Mouse (Mus musculus) thymus, postnatal 4 days (tissue): ENCODE data around the gene Cel.

Experiments used
- DNase-seq: peaks from one replicate; pipeline ENCODE4 v3.0.0; 2021

Cel gene

GRCm38 (mm10) chr2:28583651-28584050, 20.4 kb upstream of the Cel start, which contains the start of gene Gtf3c5:
Gene Gtf3c5, minus strand, starts transcription at chr2:28583751.
- DNase-seq, result no peak

- peak; percentile 93 for DNase-seq
Observed at GRCm38 (mm10) chr2:28582647-28583353, 19.6 kb upstream of the Cel start.

- peak; percentile 64 for DNase-seq
Observed at GRCm38 (mm10) chr2:28578003-28578402, 14.8 kb upstream of the Cel start.

GRCm38 (mm10) chr2:28576815-28577214, 13.6 kb upstream of the Cel start:
- no peak for DNase-seq

- no peak for DNase-seq
Observed at GRCm38 (mm10) chr2:28575341-28575740, 12.1 kb upstream of the Cel start.

- no peak for DNase-seq
Observed at GRCm38 (mm10) chr2:28569903-28570302, 6.7 kb upstream of the Cel start.

GRCm38 (mm10) chr2:28566545-28566944, 3.3 kb upstream of the Cel start:
- DNase-seq, result no peak

GRCm38 (mm10) chr2:28564380-28564779, 1.2 kb upstream of the Cel start:
- no peak for DNase-seq

- DNase-seq, result no peak
Observed at GRCm38 (mm10) chr2:28563830-28564229, 627 bp upstream of the Cel start.

GRCm38 (mm10) chr2:28557452-28557851, 5.8 kb downstream of the Cel start:
- no peak for DNase-seq

- no peak for DNase-seq
Observed at GRCm38 (mm10) chr2:28552301-28552700, 10.9 kb downstream of the Cel start.

- no peak for DNase-seq
Observed at GRCm38 (mm10) chr2:28549157-28549556, 14.0 kb downstream of the Cel start.

- DNase-seq, result peak; percentile 91
Observed at GRCm38 (mm10) chr2:28547237-28548172, 15.7 kb downstream of the Cel start.

GRCm38 (mm10) chr2:28546560-28546959, 16.6 kb downstream of the Cel start:
- no peak for DNase-seq

GRCm38 (mm10) chr2:28545976-28546375, 17.2 kb downstream of the Cel start:
- no peak for DNase-seq

- DNase-seq, result no peak
Observed at GRCm38 (mm10) chr2:28543894-28544293, 19.3 kb downstream of the Cel start.

GRCm38 (mm10) chr2:28540587-28541227, 22.5 kb downstream of the Cel start:
- DNase-seq, result no peak

- DNase-seq, result peak; percentile 56
Observed at GRCm38 (mm10) chr2:28539949-28540348, 23.3 kb downstream of the Cel start.

GRCm38 (mm10) chr2:28539206-28539605, 24.0 kb downstream of the Cel start:
- peak; percentile 42 for DNase-seq

GRCm38 (mm10) chr2:28538817-28539128, 24.4 kb downstream of the Cel start:
- no peak for DNase-seq

GRCm38 (mm10) chr2:28537995-28538816, 25.0 kb downstream of the Cel start:
- no peak for DNase-seq

- no peak for DNase-seq
Observed at GRCm38 (mm10) chr2:28537634-28537920, 25.6 kb downstream of the Cel start.
